Mouse (Mus musculus) natural killer cell, adult 2 months (primary cell): Measurements from ENCODE around the gene Trip4.
"Not testable (repeated sequence)": the region's sequence is repeated elsewhere in the genome, so short reads cannot be mapped to it uniquely, and the experiment has no call there.

Source experiments
- DNase-seq, 2 experiments: peaks; one replicate each; pipeline ENCODE4 v3.0.0; 2022; ENCODE audit warnings: low spot score in 2 of 2

Gene Trip4

GRCm38 (mm10) chr9:65794313-65794712 is 114.3 kb downstream of the Trip4 start:
- DNase-seq = no peak

- no peak for DNase-seq
Measured at GRCm38 (mm10) chr9:65793506-65793905, 115.1 kb downstream of the Trip4 start.

GRCm38 (mm10) chr9:65793086-65793485 is 115.5 kb downstream of the Trip4 start:
- no peak for DNase-seq

GRCm38 (mm10) chr9:65791846-65792245 is 116.7 kb downstream of the Trip4 start:
- DNase-seq = no peak

- DNase-seq = no peak
Measured at GRCm38 (mm10) chr9:65791106-65791505, 117.5 kb downstream of the Trip4 start.

- DNase-seq = no peak
Measured at GRCm38 (mm10) chr9:65789788-65790187, 118.8 kb downstream of the Trip4 start.

- no peak for DNase-seq
Measured at GRCm38 (mm10) chr9:65788556-65788955, 120.0 kb downstream of the Trip4 start.

- DNase-seq = no peak
Measured at GRCm38 (mm10) chr9:65787829-65788344, 120.7 kb downstream of the Trip4 start.

GRCm38 (mm10) chr9:65786885-65787787 is 121.5 kb downstream of the Trip4 start:
- no peak for DNase-seq

- DNase-seq = no peak
Measured at GRCm38 (mm10) chr9:65785772-65786368, 122.7 kb downstream of the Trip4 start.

- not testable (repeated sequence) for DNase-seq
Measured at GRCm38 (mm10) chr9:65779619-65780018, 129.0 kb downstream of the Trip4 start.
